Mouse (Mus musculus): ENCODE measurements around the gene Dmd.
"Not testable (repeated sequence)": the region's sequence is repeated elsewhere in the genome, so short reads cannot be mapped to it uniquely, and the experiment has no call there.

GRCm38 (mm10) chrX:84062431-84062830 lies 1113.8 kb downstream of the Dmd start:
- not testable (repeated sequence) for TF ChIP-seq CTCF (IDR thresholded peaks at IDR 0.05; ENCODE audit: borderline replicate concordance, insufficient read depth, low read depth, low read length); POLR2A (IDR thresholded peaks at IDR 0.05; ENCODE audit: borderline replicate concordance, insufficient read depth, low read length)

Data from cerebellum, adult 2 months (tissue).